Mouse (Mus musculus) inflammation-experienced regulatory T-cells, adult 6 months (primary cell): ENCODE results near the gene Rnf208. TPM values are rescaled to one million over a fixed set of nuclear protein-coding genes. Genes with fewer than 3 reads are reported as not detected.

Experiments used
- ATAC-seq: one replicate; pipeline ENCODE4 v1.8.0; 2017
- polyA plus RNA-seq, 3 experiments: library from polyadenylated mRNA; unstranded; fragments of 100-300 nt; shearing (Covaris generic); gene quantifications; one replicate each; pipeline ENCODE4 v1.2.1; 2017

Rnf208 gene
- 1 to 10 TPM in 1 of 3 experiments, under 1 TPM in 2; 0.53 to 1.6 (median 0.99) TPM for polyA plus RNA-seq

DNA sequence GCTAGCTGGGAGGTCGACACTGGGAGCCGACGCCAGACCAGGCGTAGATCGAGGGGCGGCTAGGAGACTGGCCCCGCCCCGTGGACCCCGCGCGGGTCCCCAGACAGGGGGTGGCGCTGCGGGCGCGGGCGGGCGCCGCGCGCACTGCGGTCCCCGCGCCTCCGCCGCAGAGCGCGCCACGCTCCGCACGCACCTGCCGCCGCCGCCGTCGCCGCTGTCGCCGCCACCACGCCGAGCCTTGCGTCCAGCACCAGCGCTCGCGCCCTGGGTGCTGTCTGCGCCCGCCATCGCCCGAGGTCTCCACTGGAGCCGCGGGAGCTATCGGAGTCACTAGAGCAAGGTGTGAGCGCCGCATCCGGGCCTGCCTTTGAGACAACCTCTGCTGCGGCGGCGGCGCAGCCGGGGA is at the start of gene Rnf208, which contains the start of gene Cysrt1:
TSS of gene Rnf208 (plus strand) at position 155 of the 406 bp plus-strand sequence.
TSS of gene Cysrt1 (minus strand) at position 352 of the 406 bp plus-strand sequence.
- ATAC-seq: peak; percentile 60

DNA sequence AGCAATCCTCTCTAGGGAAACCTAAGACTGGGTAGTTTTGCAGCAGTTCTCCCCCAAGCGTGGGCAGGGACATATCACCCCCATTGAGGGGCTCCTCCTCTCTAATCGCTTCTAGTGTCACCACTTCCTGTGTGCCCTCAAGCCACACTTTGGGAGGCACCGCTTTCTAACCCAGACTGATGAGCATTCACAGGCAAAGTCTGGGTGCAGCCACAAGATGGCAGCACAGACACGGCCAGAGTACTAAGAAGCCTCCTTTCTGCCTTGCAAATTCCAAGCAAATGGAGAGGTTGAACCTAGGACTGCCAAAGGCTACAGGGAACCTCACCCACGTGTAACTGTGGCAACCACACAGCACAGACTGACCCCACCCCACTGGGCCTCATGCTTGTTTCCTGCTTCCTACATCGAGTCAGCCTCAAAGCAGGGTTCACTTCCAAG is 48.7 kb upstream of the Rnf208 start:
- peak; percentile 76 for ATAC-seq

GRCm38 (mm10) chr2:25194006-25194405 is 48.0 kb upstream of the Rnf208 start:
- no peak for ATAC-seq

- ATAC-seq: no peak
Measured at GRCm38 (mm10) chr2:25194486-25195171, 47.4 kb upstream of the Rnf208 start.

DNA sequence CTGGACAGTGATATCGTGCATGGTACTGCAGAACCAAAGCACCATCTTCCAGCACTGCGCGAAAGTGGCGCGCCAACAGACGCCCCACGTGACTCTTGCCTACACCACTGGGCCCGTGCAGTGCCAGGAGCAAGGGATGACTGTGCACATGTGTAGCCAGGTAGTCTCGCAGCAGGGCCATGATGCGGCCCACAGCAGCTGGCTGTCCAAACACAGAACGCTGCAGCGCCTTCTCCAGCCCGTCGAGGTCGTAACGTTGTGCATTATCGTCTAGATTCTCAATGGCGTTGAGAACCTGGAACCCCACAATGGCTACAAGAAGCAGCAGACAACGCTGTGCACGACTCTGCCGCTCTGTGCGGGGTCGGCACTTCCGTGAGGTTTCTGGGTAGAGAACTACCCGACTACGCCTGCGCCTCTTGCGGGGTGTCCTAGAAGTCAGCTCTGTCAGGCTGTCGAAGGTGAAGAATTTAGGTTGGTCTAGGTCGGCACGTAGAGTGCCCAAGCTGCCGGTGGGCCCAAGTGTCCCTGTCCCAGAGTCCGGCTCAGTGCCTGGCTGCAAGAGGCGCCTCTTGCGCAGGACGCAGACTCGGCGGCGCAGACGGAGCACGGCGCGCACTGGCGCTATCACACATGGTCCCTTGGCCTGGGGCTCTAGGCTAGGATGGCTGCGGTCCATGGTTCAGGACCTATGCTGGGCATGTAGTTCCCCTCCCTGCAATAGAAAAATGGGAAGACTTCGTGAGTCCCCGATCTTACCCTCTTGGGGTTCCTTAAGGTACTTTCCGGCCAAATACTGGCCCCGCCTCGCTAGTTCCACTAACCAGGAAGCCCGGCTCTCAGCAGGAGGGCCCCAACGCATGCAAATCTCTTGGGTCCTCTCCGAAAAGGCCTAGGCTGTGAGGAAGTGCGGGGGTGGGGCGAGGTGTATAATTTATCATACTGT is 46.6 kb upstream of the Rnf208 start:
- ATAC-seq: peak; percentile 47

- ATAC-seq: peak; percentile 66
Measured at GRCm38 (mm10) chr2:25196172-25196954, 45.7 kb upstream of the Rnf208 start, which contains the start of gene Tor4a. Gene Tor4a (minus strand): TSS chr2:25196886.

DNA sequence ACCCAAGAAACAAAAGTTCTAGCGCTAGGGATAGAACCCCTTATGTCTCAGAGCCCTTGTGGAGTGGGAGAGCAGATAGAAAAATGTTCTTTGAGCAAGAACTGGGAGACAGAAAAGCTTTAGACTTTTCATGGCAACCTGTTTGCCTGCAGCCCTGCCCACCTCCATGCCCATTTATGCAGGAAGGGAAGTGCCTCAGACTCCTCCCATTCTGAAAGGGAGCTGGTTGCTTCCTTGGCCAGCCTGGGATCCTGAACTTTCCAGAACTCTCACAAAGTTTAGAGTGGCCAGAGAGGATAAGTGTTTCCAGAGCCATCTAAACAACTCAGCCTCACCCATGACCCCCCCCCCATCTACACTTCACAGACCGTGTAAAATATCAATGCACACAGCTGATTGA is 44.9 kb upstream of the Rnf208 start:
- no peak for ATAC-seq

DNA sequence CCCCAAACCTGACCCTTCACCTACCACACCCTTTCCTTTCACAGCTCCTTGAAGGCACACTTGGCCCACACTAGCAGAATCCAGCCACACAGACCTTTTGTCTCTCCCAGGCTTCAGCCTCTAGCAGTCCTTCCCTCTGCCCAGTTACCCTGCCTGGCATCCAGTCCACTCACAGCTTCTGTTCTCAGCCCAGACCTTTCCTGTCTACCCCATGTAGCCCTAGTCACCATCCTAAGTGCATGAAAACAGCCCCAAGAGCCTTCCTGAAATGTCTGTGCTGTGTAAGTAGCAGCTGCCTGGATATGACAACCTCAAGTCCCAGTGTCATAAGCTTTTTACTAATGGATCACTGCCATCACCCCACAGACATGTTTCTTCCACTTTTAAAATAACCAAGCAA is 44.1 kb upstream of the Rnf208 start:
- no peak for ATAC-seq

GRCm38 (mm10) chr2:25200631-25201030 is 41.4 kb upstream of the Rnf208 start:
- no peak for ATAC-seq

DNA sequence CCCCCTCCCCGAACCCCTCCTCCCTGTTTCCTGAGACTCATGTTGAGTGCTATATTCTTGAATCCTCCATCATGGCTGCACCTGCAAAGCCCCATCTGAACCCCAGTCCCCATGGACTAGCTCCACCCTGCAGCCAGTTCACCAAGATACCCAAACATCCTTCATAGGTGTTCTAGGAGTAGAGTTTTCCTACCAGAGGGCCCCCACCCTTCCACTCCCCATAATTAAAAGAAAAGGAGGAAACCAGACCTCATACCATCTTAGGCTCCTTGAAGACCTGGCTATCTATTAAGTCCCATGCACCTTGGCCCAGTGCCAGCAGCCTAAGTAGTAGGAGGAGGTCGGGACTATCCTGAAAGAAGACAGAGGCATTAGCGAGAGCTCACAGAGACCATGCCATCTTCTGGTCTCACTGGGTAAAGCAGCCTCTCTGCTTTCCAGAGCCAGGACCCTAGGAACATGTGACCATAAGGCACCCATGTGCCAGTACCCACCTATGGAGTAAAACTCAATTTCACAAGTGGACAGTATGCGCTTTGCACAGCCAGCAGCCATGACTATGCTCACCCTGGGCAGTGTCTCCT is 38.3 kb upstream of the Rnf208 start:
- ATAC-seq: no peak

GRCm38 (mm10) chr2:25207593-25207992 is 34.5 kb upstream of the Rnf208 start:
- no peak for ATAC-seq

DNA sequence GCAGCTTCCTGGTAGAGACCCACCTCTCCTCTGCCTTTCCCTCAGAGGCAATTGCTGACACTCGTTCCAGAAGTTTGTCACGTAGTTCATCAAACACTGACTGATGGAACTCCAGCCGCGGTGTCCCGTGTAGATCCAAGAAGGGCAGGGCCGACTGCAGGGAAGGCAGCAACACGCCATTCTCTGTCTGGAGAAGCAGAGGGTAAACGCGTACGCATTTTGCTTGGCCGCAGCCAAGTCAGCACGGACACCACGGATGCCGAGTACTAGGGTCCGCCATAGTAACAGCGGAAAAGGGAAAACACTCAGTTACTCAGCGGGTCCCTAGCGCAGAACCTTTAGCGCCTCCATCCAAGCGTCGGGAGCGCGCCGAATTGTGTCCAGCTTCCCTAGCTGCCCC is 31.4 kb upstream of the Rnf208 start:
- peak; percentile 18 for ATAC-seq

GRCm38 (mm10) chr2:25211121-25211670 is 30.9 kb upstream of the Rnf208 start, which contains the start of gene Nelfb:
Gene Nelfb (minus strand): TSS chr2:25211489.
- peak; percentile 96 for ATAC-seq

DNA sequence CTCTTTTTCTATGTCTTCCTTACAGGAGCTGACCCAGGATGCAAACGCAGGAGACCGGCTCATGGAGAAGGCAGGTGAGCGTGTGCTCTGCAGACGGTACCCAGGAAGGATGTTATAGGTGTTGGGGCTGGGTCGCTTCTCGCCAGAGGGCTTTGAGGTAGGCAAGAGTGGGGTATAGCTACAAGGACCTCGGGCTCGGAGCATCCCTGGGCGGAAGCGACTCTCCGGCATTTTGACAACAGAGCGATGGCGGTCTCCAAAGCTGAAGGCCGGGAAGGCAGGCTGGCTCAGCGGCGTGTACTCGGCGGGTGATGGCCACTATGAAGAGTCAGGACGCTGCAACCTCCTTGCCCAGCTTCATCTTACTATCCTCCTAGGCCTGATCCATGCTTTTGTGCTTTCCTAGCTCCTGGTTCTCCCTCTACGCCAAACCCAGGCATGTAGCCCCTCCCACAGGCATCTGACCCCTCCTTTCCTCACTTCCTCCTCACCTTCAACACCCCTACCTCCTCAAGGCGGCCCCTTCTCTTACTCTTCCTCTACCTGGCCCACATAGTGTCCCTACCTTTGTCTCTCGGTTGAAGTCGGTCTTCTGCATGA is 28.7 kb upstream of the Rnf208 start:
- no peak for ATAC-seq

DNA sequence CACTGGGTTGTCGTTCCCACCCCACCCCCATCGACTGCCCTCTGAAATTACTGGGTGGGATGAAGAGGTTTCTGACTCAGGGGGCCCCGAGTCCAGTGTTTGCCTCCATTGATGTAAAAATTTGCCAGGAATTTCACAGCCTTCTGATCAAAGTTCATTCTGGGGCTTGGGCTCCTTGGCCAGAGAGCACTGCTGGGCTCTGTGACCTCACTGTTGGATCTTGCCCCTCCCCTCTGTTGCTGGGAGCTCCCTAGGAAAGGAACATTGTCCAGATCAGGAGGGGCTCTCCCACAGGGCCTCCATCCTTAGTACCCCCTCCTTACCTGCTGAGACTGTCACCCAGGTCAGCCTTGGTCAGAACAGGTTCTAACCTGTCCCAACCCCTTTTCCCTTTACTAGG is 27.6 kb upstream of the Rnf208 start, which contains the start of gene Stpg3:
TSS of gene Stpg3 (minus strand) at position 194 of the 400 bp plus-strand sequence.
- no peak for ATAC-seq

DNA sequence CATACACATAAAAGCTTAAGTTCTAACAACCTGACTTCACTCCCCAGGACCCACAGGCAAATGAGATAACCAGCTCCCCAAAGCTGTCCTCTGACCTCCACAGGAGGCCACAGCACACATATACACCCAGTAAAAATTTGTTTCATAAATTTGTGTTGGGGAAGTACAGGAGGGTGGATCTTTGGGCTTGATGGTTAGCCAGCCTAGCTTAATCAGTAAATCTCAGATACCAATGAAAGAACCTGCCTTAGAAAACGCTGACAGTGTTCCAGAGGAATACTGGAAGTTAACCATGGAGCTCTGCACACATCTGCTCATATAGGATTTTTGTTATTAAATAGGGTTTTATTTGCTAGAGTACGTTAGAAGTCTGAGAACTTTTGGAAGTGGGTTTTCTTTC is 24.4 kb upstream of the Rnf208 start:
- no peak for ATAC-seq

DNA sequence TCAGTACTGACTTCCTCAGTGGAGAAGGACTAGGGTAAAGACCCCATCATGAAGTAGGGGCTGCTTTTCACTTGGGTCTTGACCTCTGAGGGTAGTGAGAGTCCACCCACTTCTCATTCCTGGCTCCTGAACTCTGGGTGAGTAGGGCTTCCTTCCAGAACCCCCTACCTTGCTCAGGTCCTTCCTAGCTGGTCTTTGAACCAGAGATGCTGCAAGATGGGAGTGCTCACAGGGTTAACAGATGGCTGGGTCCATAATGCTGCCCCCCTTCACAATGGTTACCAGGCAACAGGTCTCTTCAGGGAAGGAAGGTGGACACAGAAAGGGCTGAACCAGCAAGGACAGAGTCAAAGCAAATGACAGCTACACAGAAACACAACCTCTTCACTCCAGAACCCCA is 23.6 kb upstream of the Rnf208 start, which contains the start of gene Fam166a:
TSS of gene Fam166a (plus strand) at position 301 of the 400 bp plus-strand sequence.
- no peak for ATAC-seq

DNA sequence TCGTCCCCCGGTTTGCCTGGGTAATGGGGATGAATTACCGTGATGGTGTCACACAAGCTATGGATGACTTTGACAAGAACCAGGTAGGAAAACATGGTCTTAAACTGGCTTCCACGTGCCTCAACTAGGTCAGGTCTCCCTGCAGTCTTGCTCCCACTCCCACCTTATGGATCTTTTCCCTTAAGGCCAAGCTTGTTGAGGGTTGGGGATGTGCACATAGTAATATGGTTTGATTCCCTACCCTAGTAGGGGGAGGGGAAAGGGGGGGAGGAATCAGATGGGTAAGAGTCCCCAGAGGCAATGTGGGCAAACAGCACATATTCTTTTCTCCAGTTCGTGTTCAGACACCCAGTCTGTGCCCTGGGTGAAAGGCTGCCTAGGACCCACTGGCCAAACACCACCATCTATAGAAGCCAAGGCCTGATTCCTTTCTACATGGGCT is 20.7 kb upstream of the Rnf208 start:
- ATAC-seq: no peak

- ATAC-seq: peak; percentile 9
Measured at GRCm38 (mm10) chr2:25223681-25224491, 18.2 kb upstream of the Rnf208 start.

DNA sequence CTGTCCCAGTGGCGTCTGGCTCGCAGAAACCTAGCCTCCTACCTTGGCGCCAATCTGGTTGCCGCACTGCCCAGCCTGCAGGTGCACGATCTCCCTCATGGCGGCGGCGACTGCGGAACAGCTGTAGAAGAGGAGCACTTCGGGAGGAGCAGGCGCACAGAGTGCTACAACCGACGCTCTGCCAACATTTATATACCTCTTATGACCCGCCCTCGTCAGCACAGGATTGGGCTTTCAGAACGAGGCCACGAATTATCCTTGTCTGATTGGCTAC is 17.6 kb upstream of the Rnf208 start, which contains the start of gene Tubb4b:
TSS of gene Tubb4b (minus strand) at position 211 of the 274 bp plus-strand sequence.
- no peak for ATAC-seq
